Comparison of ENCODE assay signal across 10 mouse cellular contexts in genomic region chr5:110797696-110798095, GRCm38 (mm10). TPM values are rescaled to one million over a fixed set of nuclear protein-coding genes. Genes with fewer than 3 reads are reported as not detected.
DNase-seq lines count a peak whose midpoint lies in the region; ATAC-seq lines count a peak whose summit lies in the region.
"Had no signal": no experiment of that assay in that cellular context is flagged by ENCODE, and none has a peak within 500 bp of the region (broad histone marks: within the 10 kb centered on the region; RNA-seq: fewer than 3 reads in every experiment).

No protein-coding gene starts in this region.

- H3K4me3 ChIP-seq in midbrain, embryonic 11.5 days (ENCODE audit: low read depth, low read length): no peak overlapping the region
- H3K4me3 ChIP-seq in midbrain, embryonic 15.5 days: no peak overlapping the region
- H3K4me3 ChIP-seq in heart, embryonic 14.5 days (ENCODE audit: control insufficient read depth in 1 of 2, insufficient read depth in 1 of 2, low read depth in 1 of 2, low read length in 2 of 2): no peak overlapping the region
- no peak overlapping the region for H3K4me3 ChIP-seq in stomach, embryonic 15.5 days (replicated peaks)

- DNase-seq in midbrain, embryonic 11.5 days (ENCODE audit: low spot score, missing footprints): peak; percentile 17
- DNase-seq in kidney, postnatal 4 days: peak; percentile 45 to 71
- no peak for DNase-seq in B cell, adult 2 months
- DNase-seq: gastrocnemius, postnatal 14 days; layer of hippocampus, postnatal 36 days had no signal

- H3K36me3 ChIP-seq in midbrain, embryonic 11.5 days (ENCODE audit: control insufficient read depth, insufficient read depth, low read length): peaks cover 36% of the 10 kb centered on the region
- H3K36me3 ChIP-seq in midbrain, embryonic 15.5 days (replicated peaks): peaks cover 63% of the 10 kb centered on the region
- peaks cover 74% of the 10 kb centered on the region for H3K36me3 ChIP-seq in heart, embryonic 14.5 days (ENCODE audit: control insufficient read depth, insufficient read depth, low read length)
- peaks cover 60% of the 10 kb centered on the region for H3K36me3 ChIP-seq in stomach, embryonic 15.5 days

- no peaks in the 10 kb centered on the region for H3K9me3 ChIP-seq in midbrain, embryonic 11.5 days (ENCODE audit: control insufficient read depth, low read length)
- H3K9me3 ChIP-seq in midbrain, embryonic 15.5 days: no peaks in the 10 kb centered on the region
- H3K9me3 ChIP-seq in heart, embryonic 14.5 days (ENCODE audit: control insufficient read depth, low read length): no peaks in the 10 kb centered on the region
- no peaks in the 10 kb centered on the region for H3K9me3 ChIP-seq in stomach, embryonic 15.5 days

- no peak overlapping the region for H3K9ac ChIP-seq in midbrain, embryonic 11.5 days (ENCODE audit: low read length)
- H3K9ac ChIP-seq in midbrain, embryonic 15.5 days: no peak overlapping the region
- H3K9ac ChIP-seq in heart, embryonic 14.5 days (ENCODE audit: low read length): no peak overlapping the region
- H3K9ac ChIP-seq in stomach, embryonic 15.5 days: no peak overlapping the region

- no peaks in the 10 kb centered on the region for H3K27me3 ChIP-seq in midbrain, embryonic 11.5 days (ENCODE audit: control insufficient read depth, insufficient read depth, low read length)
- H3K27me3 ChIP-seq in midbrain, embryonic 15.5 days (replicated peaks): no peaks in the 10 kb centered on the region
- no peaks in the 10 kb centered on the region for H3K27me3 ChIP-seq in heart, embryonic 14.5 days (ENCODE audit: control insufficient read depth, insufficient read depth, low read length)
- no peaks in the 10 kb centered on the region for H3K27me3 ChIP-seq in stomach, embryonic 15.5 days (replicated peaks)

- H3K4me1 ChIP-seq in midbrain, embryonic 11.5 days (ENCODE audit: control insufficient read depth, insufficient read depth, low read length): no peaks in the 10 kb centered on the region
- no peaks in the 10 kb centered on the region for H3K4me1 ChIP-seq in midbrain, embryonic 15.5 days
- peaks cover 11 to 19% of the 10 kb centered on the region in 2 experiments for H3K4me1 ChIP-seq in heart, embryonic 14.5 days (ENCODE audit: control insufficient read depth in 2 of 2, insufficient read depth in 2 of 2, low read length in 2 of 2)
- H3K4me1 ChIP-seq in stomach, embryonic 15.5 days: 0 out of 2 replicates have a peak, but pooled peaks cover 5% of the 10 kb centered on the region

- ATAC-seq in midbrain, embryonic 11.5 days (ENCODE audit: low FRiP score): no peak
- no peak for ATAC-seq in midbrain, embryonic 15.5 days (replicated peaks)
- no peak for ATAC-seq in heart, embryonic 14.5 days (ENCODE audit: insufficient number of reproducible peaks, insufficient read depth, low FRiP score, low read depth)
- ATAC-seq in stomach, embryonic 15.5 days (ENCODE audit: insufficient read depth, low FRiP score, low read depth): peak; percentile 70; the same call in 1 of the 2 replicates
- no peak for ATAC-seq in CD4-positive, CD25-positive, alpha-beta regulatory T cell, adult 4 months
- ATAC-seq: midbrain, embryonic 16.5 days had no signal

- no peak overlapping the region for H3K4me2 ChIP-seq in midbrain, embryonic 11.5 days
- no peak overlapping the region for H3K4me2 ChIP-seq in midbrain, embryonic 15.5 days
- H3K4me2 ChIP-seq in heart, embryonic 14.5 days (ENCODE audit: low read length): no peak overlapping the region
- no peak overlapping the region for H3K4me2 ChIP-seq in stomach, embryonic 15.5 days

- no peak overlapping the region for H3K27ac ChIP-seq in midbrain, embryonic 11.5 days (ENCODE audit: low read depth, low read length)
- no peak overlapping the region for H3K27ac ChIP-seq in midbrain, embryonic 15.5 days
- H3K27ac ChIP-seq in heart, embryonic 14.5 days (replicated peaks in 1 of 2; ENCODE audit: control insufficient read depth in 1 of 2, insufficient read depth in 1 of 2, low read depth in 2 of 2, low read length in 2 of 2): peak overlapping the region; percentile 14 to 43; a peak in 1 of 4 replicates
- no peak overlapping the region for H3K27ac ChIP-seq in stomach, embryonic 15.5 days

- 85% methylated on average over 4 of the region's 4 CpGs for WGBS in midbrain, embryonic 11.5 days
- WGBS in midbrain, embryonic 15.5 days: 74% methylated on average over 4 of the region's 4 CpGs
- WGBS in heart, embryonic 14.5 days: 52% methylated on average over 4 of the region's 4 CpGs
- WGBS in stomach, embryonic 15.5 days: 65% methylated on average over 4 of the region's 4 CpGs

RNA-seq across cellular contexts. Expression of gene Ulk1, which starts 12.2 kb away (rescaled TPM):
- 28.1 and 36.1 TPM in 2 replicates for polyA plus RNA-seq in midbrain, embryonic 11.5 days (2014; fragmentation: Nextera tagmentation; extraction: Ambion mirVana)
- polyA plus RNA-seq in midbrain, embryonic 15.5 days (2015; fragmentation: Nextera tagmentation; extraction: Ambion mirVana): 37.1 and 39.1 TPM in 2 replicates
- polyA plus RNA-seq in heart, embryonic 14.5 days (2014; fragmentation: Nextera tagmentation; extraction: Ambion mirVana): 23.3 and 26.0 TPM in 2 replicates
- polyA plus RNA-seq in stomach, embryonic 15.5 days (2015; fragmentation: Nextera tagmentation; extraction: Ambion mirVana): 14.0 and 15.8 TPM in 2 replicates
- polyA plus RNA-seq in CD4-positive, CD25-positive, alpha-beta regulatory T cell, adult 4 months (2017; shearing (Covaris generic)): 10 to 100 TPM; 10.4 to 15.7 TPM

RNA-seq across cellular contexts. Expression of gene Pus1, which starts 17.2 kb away (rescaled TPM):
- polyA plus RNA-seq in midbrain, embryonic 11.5 days (2014; fragmentation: Nextera tagmentation; extraction: Ambion mirVana): 14.9 and 16.5 TPM in 2 replicates
- polyA plus RNA-seq in midbrain, embryonic 15.5 days (2015; fragmentation: Nextera tagmentation; extraction: Ambion mirVana): 23.0 and 23.1 TPM in 2 replicates
- polyA plus RNA-seq in heart, embryonic 14.5 days (2014; fragmentation: Nextera tagmentation; extraction: Ambion mirVana): 14.9 and 16.3 TPM in 2 replicates
- polyA plus RNA-seq in stomach, embryonic 15.5 days (2015; fragmentation: Nextera tagmentation; extraction: Ambion mirVana): 45.0 and 51.1 TPM in 2 replicates
- polyA plus RNA-seq in CD4-positive, CD25-positive, alpha-beta regulatory T cell, adult 4 months (2017; shearing (Covaris generic)): 10 to 100 TPM; 20.6 to 24.6 TPM

RNA-seq across cellular contexts. Expression of gene Ep400, which starts 27.2 kb away (rescaled TPM):
- polyA plus RNA-seq in midbrain, embryonic 11.5 days (2014; fragmentation: Nextera tagmentation; extraction: Ambion mirVana): 40.0 and 40.2 TPM in 2 replicates
- 60.1 and 64.6 TPM in 2 replicates for polyA plus RNA-seq in midbrain, embryonic 15.5 days (2015; fragmentation: Nextera tagmentation; extraction: Ambion mirVana)
- 24.3 and 26.9 TPM in 2 replicates for polyA plus RNA-seq in heart, embryonic 14.5 days (2014; fragmentation: Nextera tagmentation; extraction: Ambion mirVana)
- 29.8 and 46.2 TPM in 2 replicates for polyA plus RNA-seq in stomach, embryonic 15.5 days (2015; fragmentation: Nextera tagmentation; extraction: Ambion mirVana)
- 10 to 100 TPM; 64.5 to 99.0 TPM for polyA plus RNA-seq in CD4-positive, CD25-positive, alpha-beta regulatory T cell, adult 4 months (2017; shearing (Covaris generic))

RNA-seq across cellular contexts. Expression of gene Hscb, which starts 41.9 kb away (rescaled TPM):
- 21.0 and 25.0 TPM in 2 replicates for polyA plus RNA-seq in midbrain, embryonic 11.5 days (2014; fragmentation: Nextera tagmentation; extraction: Ambion mirVana)
- 6.0 and 8.6 TPM in 2 replicates for polyA plus RNA-seq in midbrain, embryonic 15.5 days (2015; fragmentation: Nextera tagmentation; extraction: Ambion mirVana)
- polyA plus RNA-seq in heart, embryonic 14.5 days (2014; fragmentation: Nextera tagmentation; extraction: Ambion mirVana): 23.1 and 24.3 TPM in 2 replicates
- polyA plus RNA-seq in stomach, embryonic 15.5 days (2015; fragmentation: Nextera tagmentation; extraction: Ambion mirVana): 28.2 and 30.0 TPM in 2 replicates
- polyA plus RNA-seq in CD4-positive, CD25-positive, alpha-beta regulatory T cell, adult 4 months (2017; shearing (Covaris generic)): 10 to 100 TPM; 42.4 to 43.5 TPM

RNA-seq across cellular contexts. Expression of gene Chek2, which starts 42.1 kb away (rescaled TPM):
- 26.8 and 28.5 TPM in 2 replicates for polyA plus RNA-seq in midbrain, embryonic 11.5 days (2014; fragmentation: Nextera tagmentation; extraction: Ambion mirVana)
- 5.0 and 6.7 TPM in 2 replicates for polyA plus RNA-seq in midbrain, embryonic 15.5 days (2015; fragmentation: Nextera tagmentation; extraction: Ambion mirVana)
- 14.2 and 19.0 TPM in 2 replicates for polyA plus RNA-seq in heart, embryonic 14.5 days (2014; fragmentation: Nextera tagmentation; extraction: Ambion mirVana)
- 31.7 and 33.8 TPM in 2 replicates for polyA plus RNA-seq in stomach, embryonic 15.5 days (2015; fragmentation: Nextera tagmentation; extraction: Ambion mirVana)
- 1 to 10 TPM; 4.1 to 4.4 TPM for polyA plus RNA-seq in CD4-positive, CD25-positive, alpha-beta regulatory T cell, adult 4 months (2017; shearing (Covaris generic))

Comparison
In these comparisons a context has a peak if more than half of its experiments do, and no peak if none do; other contexts are left out.
1. DNase-seq: peak in midbrain, embryonic 11.5 days (single experiment) and kidney, postnatal 4 days (2 of 2); none in B cell, adult 2 months (0 of 2).
2. H3K27ac ChIP-seq: peak in heart, embryonic 14.5 days (2 of 2); none in midbrain, embryonic 11.5 days (single experiment), midbrain, embryonic 15.5 days (single experiment) and stomach, embryonic 15.5 days (single experiment).